Mouse (Mus musculus): ENCODE measurements around the gene Col4a3bp.

Gene Col4a3bp

DNA sequence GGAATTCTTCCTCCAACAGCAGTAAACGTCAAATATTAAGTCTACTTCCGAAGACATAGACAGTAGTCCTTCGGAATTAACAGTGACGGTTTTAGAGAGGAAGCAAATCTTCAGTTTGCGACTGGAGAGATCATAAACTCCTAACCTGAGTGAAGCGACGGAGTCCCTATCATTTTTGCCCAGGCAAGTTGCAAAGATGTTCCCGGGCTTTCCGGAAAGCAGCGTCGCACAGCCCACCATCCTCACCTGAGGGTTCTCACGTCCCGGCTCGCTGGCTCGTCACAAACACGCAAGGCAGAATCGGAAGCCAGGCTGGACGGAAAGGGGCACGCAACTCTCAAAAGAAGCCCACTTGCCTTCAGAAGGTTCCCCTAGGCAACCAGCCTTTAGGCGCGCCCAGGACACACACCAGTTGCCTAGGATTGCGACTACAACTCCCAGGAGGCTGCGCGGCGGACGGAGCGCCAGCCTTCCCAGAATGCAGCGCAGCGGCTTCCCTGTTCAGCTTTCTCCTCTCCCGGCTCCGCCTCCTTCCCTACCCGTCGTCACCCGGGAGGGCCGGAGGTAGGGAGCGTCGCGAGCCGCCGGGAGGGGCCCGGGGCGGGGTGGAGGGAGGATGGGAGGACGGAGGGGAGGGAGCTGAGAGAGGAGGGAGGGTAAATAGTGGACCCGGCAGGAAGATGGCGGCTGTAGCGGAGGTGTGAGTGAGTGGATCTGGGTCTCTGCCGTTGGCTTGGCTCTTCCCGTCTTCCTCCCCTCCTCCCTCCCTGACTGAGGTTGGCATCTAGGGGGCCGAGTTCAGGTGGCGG lies at the start of gene Col4a3bp, which contains the start of gene Polk:
Col4a3bp (plus strand) TSS at position 538 of the 809 bp plus-strand sequence.
Polk (minus strand) TSS at position 499 of the 809 bp plus-strand sequence.
- DNase-seq (ENCODE audit: low spot score in 2 of 2): peak; percentile 95 to 97

DNA sequence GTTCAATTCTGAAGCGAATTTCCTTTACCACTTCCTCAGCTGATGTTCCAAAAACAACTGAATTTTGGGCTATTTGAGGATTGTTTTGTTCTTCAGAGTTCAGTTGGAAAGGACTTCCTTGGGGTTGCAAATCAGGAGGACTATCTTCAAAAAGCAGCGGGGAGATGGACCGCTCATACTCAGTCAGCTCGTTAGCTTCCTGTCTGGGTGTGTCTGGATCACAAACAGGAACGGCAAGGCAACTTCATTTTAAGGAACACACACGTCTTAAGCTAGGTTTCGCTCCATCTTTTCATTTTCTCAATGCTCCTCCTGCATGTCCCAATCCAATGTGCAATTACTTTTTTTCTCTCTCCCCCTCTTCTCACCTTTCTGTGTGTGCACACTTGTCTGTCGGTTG lies 45.8 kb upstream of the Col4a3bp start:
- no peak for DNase-seq (ENCODE audit: low spot score in 2 of 2)

DNA sequence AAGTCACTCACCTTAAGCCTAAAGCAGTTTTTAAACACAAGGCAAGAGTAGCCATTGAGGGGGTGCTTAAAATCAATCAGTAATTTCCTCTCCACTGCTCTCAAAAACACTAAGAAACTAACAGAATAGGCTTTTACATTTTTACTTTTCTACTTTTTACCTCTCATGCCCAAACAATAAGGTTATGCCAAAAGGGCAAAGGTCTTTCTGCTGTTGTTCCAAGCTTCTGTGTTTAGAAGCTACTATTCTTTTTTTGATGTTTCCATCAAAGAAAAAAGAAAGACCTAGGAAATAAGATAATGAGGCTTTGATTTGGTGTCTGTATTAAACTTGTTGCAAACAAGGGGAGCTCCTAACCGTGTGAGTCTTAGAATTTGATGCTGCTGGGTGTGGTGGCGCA lies 42.5 kb upstream of the Col4a3bp start:
- no peak for DNase-seq (ENCODE audit: low spot score in 2 of 2)

DNA sequence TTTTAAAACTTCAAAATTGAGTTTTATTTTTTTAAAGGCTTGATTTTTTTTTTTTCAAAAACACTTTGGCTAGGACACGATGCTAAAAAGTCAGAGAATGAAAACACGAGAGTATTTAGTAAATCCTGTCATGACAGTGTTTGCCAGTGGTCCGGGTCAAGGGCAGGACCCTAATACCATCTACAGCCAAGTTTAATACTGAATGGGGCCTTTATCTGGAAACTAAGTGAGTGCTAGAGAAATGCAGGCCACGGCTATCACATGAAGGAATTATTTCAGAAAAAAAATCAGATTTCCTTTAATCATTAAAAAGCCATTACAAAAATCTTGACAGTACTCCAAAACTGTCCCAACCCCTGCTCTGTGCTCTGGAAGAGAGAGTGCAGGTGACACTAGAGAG lies 36.8 kb upstream of the Col4a3bp start:
- no peak for DNase-seq (ENCODE audit: low spot score in 2 of 2)

DNA sequence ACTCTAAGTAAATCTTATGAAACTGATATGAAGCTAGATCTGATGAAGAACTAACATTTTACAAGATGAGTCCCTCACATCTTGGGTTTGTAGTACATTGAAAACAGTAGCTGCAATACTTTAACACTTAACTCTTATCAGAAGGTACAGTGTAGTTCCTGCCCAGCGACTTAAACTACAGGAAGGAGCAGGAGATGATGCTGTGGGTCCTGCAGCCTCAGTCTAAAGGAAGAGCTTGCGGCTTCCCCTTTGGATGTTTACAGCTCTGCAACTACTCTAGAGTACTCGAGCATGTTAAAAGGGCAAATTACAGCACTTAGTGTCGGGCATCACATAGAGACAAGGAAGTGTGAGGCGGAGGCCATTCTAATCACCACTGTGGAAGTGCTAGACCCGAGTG lies 36.1 kb upstream of the Col4a3bp start:
- no peak for DNase-seq (ENCODE audit: low spot score in 2 of 2)

DNA sequence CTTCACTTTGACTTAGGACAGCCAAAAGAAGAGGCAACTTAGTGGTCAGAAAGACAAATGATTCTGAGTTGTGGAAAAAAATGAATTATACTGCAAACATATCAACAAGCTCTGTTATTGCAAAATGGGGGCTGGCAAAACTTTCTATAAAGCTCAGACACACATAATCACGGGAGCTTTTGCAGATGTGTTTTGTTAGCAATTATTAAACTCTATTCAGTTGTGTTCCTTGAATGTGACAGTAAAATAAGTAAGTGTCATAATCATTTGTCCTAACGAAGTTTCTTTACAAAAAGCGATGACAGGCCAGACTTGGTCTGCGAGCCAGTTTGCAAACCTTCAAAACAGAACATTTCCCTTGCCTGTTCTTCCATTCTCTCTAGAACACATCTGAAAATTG lies 34.9 kb upstream of the Col4a3bp start:
- DNase-seq (ENCODE audit: low spot score in 2 of 2): no peak

DNA sequence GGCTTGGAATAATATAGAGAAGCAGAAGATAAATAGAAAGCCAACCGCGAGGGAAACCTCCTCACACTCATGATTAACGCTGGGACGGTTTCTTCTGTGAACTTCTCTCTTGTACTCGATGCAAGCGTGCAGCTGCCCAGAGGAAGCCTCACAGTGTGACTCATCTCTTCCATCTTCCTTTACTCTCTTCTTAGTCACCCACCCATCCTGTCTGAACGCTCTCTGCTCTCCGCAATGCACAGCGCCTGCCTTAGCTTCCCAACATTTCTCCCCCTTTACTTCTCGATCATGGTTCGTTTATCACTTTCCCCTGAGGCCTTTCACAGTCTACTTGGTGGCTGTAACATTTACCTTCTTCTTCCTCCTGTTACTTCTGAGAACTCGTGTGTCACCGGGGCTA lies 31.8 kb upstream of the Col4a3bp start:
- no peak for DNase-seq (ENCODE audit: low spot score in 2 of 2)

DNA sequence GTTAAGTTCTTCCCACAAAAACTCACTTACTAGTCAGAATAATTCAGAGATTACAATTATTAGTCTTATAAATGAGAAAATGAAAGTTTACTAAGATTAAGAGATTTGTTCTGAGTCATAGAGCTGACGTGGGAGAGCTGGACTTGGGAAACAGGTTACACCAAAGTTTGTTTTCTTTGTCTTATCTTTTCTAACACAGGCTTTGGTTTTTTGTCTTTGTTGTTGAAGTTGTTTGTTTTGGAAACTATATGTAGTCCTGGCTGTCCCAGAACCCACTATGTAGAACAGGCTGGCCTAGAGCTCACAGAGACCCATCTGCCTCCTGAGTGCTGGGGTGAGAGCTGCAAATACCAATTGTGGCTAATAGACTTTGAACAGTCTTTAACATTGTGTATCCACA lies 31.2 kb upstream of the Col4a3bp start:
- no peak for DNase-seq (ENCODE audit: low spot score in 2 of 2)

DNA sequence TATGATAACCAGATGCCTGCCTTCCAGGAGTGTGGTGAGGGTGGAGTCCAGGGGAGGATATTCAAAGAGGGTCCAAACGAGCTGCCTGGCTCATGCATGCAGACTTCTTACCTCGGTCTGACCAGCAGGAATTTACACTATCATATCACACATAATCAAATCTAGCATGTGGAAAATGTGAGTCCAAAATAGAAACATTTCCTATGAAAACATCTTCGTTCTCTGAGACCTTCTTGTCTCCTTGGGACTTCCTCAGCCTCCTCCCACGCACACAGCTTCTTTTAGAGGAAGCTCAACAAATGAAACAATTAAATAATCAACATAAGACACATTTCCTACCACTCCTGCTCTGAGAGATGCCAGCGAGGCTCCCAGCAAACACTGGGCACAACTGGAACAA lies 30.5 kb upstream of the Col4a3bp start:
- no peak for DNase-seq (ENCODE audit: low spot score in 2 of 2)

DNA sequence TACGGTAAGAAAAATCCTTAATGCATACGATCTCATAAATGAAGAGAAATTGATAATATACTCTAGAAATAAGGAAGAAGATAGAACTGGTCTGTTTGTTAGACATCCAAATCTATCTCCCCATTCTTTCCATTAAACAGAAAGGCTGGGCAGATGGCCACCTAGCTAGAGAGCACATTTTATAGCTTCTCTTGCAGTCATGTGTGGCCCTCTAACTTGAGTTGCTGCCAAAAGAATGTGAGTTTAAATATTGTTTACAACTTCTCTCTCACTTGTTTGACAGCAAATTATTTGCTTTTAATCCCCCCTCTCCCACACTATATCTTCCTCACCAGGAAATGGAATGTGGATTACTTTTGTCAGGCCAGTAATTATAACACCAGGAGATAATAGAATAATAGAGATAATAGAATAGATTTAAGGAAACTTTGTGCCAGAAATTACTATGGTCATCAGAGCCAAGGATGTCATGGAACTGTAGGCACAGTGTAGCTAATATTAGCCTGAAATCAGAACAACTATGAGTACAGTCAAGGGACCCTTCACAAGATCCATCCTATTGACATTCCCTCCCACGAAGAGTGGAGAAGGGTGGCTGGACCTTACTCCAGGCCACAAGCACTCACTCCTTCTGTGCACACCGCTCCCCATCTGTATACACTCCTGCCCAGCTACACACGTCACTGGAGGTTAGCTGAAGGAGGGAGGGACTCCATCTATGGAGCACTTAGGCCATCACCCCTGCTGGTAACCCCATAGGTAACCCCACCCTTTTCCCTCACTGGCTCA lies 28.1 kb upstream of the Col4a3bp start:
- no peak for DNase-seq (ENCODE audit: low spot score in 2 of 2)

DNA sequence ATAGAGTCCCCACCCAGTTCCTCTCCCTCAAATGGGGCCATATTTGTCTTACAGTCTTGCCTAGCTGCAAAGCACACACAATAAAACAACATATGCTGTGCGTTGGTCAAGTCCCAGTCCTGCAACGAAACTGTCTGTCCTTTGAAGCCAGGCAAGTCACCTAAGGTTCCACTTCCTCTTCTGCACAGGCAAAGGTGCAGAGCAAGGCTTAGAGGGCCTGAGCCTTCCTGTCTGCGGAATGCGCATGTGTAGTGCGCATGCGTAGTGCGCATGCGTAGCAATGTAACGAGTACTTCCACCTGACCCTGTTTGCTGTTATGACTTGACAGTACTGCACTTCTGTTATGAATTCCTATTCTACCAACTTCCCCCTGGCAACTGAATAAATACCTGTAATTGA lies 26.2 kb upstream of the Col4a3bp start:
- no peak for DNase-seq (ENCODE audit: low spot score in 2 of 2)

DNA sequence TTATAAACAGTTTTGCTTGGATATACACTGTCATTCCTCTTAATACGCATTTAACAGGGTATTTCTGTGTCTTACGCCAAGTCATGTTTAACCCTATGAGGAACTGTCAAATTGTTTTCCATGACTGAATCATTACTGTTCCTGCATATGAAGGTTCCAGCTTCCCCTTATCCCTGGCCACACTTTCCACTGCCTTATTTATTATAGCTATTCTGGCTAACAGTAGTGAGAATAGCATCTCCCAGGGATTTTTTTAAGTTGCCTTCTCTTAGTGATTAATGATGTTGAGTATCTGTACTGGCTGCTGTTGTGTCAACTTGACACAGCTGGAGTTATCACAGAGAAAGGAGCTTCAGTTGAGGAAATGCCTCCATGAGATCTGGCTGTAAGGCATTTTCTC lies 25.1 kb upstream of the Col4a3bp start:
- no peak for DNase-seq (ENCODE audit: low spot score in 2 of 2)

DNA sequence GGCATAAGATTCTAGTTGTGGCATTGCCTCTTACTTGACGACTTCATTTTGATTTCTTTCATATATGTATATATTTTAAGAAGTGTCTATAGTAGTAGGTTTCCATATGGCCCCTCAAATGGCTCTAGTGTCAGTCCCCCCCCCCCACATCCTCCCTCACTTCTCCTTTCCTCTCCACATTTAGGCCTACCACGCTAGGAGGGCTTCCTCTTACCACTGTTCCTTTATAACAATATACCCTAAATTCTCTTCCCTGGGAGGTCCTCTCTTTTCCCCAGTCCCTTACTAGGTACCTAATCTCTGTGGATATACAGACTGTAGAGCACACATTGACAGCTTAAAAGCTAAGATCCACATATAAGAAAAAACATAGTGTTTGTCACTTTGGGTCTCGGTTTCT lies 21.1 kb upstream of the Col4a3bp start:
- DNase-seq (ENCODE audit: low spot score in 2 of 2): no peak

DNA sequence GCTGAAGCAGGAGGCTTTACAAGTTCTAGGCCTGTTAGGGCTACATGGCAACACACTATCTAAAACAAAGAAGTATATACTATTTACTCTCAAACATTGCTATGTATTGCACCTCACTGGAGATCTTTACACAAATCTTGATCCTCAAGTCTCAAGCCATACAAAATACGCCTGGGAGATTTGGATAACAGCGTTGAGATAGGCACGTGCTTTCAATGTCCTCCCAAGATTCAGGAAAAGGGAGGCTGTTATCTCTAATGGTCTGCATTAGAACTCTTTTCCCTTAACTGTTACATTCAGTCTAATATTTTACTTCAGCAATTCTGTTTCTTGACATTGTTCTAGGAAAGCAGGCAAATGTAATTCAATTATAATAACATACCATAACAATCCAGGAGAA lies 15.4 kb upstream of the Col4a3bp start:
- DNase-seq (ENCODE audit: low spot score in 2 of 2): no peak

DNA sequence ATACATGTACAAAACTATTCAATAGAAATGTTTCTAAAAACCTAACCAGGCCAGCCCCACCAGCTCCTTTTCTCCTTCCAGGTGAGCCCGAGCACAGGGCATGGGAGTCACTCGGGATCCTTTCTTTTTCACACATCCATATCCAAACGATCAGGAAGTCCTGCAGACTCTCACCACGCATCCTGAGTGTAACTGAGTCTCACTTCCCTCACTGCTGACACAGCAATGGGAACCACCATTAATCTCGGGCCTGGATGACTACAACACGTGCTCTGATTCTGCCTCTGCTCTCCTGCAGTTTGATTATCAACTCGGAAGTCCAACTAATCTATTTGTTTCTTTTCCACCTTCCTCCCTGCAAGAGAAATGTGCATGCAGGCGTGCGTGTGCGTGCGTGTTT lies 14.6 kb upstream of the Col4a3bp start:
- DNase-seq (ENCODE audit: low spot score in 2 of 2): no peak

DNA sequence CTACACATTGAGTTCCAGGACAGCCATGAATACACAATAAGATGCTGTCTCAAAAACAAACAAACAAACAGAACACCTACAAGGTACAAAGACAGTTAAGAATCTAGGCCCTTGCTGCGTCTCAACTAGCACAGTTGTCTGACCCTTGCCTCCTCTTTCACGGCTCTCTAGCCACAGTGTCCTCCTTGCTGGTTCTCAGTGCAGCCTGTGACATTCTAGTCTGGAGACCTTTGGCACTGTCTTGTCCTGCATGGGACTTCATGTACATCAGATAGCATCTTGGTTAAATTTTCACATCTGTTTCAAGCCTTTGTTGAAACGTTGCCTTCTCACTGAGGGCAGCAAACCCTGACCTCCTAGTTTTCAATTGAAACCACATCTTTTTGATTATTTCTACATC lies 13.6 kb upstream of the Col4a3bp start:
- DNase-seq (ENCODE audit: low spot score in 2 of 2): no peak

DNA sequence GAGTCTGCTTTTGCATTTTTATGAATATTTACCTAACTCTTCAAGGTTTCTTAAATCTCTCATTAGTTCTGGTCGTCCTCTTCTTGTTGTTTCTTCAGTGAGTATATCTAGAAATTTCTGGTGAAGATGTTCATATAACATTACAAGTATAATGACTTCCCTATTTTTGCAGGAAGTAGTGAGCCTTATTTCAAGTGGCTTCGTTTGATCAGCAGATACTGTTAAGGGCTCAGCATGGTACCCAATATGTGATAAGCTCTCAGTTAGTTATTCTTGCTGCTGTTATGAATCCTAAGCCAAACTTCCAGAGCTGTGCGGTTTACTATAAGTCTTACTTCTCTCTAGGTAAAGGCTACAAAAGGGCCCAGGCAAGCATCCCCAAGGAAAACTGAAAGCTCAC lies 12.9 kb upstream of the Col4a3bp start:
- no peak for DNase-seq (ENCODE audit: low spot score in 2 of 2)

DNA sequence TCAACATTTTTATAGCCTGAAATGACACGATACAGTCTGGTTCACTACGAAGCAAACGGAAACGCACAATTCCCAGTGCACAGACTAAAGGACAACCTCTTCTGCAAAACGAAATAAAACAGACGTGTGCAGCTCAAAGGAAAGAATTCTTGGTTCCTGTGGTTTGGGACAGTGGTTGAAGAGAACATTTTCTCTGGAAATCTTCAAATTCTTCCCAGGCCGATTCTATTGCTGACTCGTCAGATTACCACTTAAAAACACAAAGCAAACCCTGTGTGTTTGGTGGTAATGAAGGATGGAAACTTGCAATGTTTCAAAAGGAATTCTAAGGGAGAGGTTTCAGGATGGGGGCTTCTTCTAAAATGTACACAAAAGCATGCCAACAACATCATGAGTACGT lies 12.4 kb upstream of the Col4a3bp start:
- DNase-seq (ENCODE audit: low spot score in 2 of 2): no peak

DNA sequence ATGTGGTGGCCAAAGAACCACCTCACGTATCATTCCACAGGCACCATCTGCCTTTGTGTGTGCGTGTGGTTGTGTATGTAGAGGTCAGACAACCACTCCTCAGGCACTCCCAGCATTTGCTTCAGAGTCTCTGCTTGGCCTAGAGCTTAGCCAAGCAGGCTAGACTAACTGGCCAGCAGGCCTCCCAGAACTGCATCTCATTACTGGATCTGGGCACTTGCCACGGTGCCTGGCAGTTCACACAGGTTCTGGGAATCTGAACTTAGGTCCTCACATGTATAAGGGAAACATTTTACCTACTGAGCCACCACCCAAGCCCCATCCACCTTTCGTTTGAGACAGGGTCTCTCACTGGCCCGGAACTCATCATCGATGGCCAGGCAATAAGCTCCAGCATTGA lies 10.2 kb upstream of the Col4a3bp start:
- DNase-seq (ENCODE audit: low spot score in 2 of 2): no peak

DNA sequence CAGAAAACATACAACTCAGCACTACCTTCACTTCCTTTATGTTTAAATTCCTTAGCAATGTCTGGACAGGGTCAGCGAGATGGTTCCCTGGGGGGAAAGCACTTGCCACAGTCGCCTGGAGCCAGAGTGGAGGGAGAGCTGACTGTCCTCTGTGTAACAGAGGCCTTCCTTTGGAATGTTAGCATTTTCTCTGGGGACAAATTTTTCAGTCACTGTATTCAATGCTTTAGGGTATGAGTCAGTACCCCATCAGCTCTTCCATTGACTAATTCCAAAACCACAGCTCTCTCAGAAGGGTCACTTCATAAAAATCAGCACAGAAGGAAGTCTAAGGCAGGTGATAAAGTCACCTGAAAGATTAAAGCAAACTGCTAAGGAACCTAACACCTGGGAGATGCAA lies 8.7 kb upstream of the Col4a3bp start:
- DNase-seq (ENCODE audit: low spot score in 2 of 2): no peak

DNA sequence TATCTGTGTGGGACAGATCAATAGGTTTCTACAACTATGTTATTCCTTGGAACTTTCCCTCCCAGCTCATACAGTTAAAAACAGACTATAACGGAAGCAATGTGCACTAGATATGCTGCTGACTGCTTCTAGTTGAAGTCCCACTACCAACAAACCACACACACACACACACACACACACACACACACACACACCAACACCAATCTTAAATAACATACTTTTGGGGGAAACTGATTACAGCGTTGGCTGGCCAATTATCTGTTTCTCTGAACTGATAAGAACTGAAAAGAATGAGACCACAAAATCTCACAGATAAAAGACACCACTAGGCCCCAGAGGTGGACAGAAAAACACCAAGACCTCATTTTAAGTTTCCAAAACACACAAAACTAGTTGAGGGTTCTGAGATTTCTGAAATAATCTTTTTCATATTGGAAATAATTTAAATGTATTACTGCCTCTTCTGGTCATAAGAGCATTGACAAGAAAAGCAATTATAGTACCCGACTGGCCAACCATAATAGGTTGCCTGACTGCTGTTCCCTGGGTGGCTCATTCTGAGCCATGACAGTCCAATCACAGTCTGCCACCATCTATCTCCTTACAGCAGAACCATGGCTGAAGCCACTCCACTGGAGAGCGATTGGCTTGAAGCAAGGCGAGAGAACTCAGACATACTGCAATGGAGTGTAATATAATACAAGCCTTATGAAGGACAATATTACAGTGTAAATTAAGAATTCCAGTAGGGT lies 5.4 kb upstream of the Col4a3bp start:
- DNase-seq (ENCODE audit: low spot score in 2 of 2): no peak

DNA sequence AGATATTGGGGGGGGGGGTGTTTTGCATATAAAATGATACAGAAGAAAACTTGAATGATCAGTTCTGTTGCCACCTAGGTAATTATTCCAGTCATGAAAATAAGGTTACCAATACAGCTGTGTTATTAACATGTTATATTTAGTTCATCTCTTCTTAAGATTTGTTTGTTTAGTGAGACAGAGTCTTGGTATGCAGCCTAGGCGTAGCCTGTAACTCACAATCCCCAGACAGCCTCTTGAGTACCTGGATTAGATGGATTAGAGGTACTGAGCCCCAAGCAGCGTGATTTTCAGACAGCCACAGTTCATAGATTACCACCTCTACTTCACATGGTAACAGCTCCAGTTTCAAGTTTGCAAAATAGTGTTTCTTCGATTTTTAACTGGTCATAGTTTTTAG lies 4.3 kb upstream of the Col4a3bp start:
- no peak for DNase-seq (ENCODE audit: low spot score in 2 of 2)
